Mouse (Mus musculus): ENCODE data around the gene Rexo4. TPM values are rescaled to one million over a fixed set of nuclear protein-coding genes. Genes with fewer than 3 reads are reported as not detected.
A peak's percentile ranks its signal among the peaks of the same experiment; 100 is the strongest.

The Rexo4 gene
- polyA plus RNA-seq, 1 experiment from 2014 or later: 51.4 TPM

DNA sequence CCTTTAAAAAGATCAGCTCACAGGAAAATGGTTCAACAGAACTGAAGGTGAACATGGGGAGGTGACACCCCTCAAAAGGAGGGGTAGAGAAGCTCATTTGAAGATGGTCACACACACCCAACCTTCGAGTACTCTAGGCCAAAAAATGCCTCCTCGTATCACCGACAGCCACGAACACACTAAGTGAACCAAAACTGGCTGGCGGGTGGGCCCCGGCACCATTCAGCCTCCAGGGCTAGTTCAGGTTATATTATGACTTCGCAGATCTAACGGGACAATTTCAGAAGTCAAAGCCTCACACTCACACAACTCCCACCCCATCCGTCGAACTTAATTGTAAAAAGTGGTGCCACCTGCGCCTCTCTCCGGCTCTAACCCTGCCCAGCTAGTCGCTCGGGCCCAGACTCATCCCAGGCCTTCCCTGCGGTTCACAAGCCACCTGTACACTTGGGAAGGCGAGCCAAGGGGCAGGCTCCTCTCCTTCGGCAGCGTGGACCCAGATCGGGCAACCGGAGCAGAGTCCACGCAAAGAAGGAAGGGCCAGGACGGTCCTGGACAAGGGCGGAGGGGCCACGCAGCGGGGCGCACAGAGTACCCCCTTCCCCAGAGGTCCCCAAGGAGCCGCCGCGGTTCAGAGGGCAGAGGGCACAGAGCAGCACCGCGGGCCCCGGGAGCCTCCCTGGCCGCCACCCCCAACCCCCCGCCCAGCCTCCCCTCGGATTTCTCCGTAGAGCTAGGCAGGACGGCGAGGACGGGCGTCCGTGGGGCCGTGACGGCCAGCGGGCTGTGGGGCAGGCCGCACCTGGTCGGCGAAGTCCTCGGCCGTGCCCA is 31.5 kb downstream of the Rexo4 start:
- 3% methylated on average over 38 of the region's 49 CpGs for WGBS
- ATAC-seq (ENCODE audit: low FRiP score): no peak
- peaks cover 8% of the 10 kb centered on the region for H3K4me1 ChIP-seq (ENCODE audit: control insufficient read depth, insufficient read depth, low read length)

DNA sequence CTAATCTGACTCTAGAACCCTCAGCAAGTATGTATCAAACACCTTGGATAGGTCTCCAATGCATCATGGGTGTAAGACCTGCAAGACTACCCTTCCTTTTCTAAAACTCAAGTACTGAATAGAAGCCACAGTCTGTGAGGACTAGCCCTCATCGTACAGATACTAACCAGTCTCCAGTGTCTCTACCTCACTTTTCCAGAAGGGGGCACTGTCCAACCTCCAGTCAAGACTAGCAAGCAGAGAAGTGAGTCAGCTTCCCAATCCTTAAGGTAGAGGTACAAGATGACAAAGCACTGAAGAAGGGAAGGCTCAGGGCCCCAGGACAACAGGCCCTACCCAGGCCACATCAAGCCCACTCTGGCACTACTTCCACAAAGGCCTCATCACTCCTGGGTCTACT is 33.8 kb downstream of the Rexo4 start:
- Histone ChIP-seq H3K9ac (ENCODE audit: low read length) (no peak overlapping the region), H3K36me3 (ENCODE audit: control insufficient read depth, insufficient read depth, low read length) (peaks cover 7% of the 10 kb centered on the region), H3K4me1 (ENCODE audit: control insufficient read depth, insufficient read depth, low read length) (peaks cover 8% of the 10 kb centered on the region), H3K27ac (ENCODE audit: low read depth, low read length) (no peak overlapping the region), H3K4me2 (no peak overlapping the region), H3K9me3 (ENCODE audit: control insufficient read depth, low read length) (no peaks in the 10 kb centered on the region), H3K27me3 (ENCODE audit: control insufficient read depth, insufficient read depth, low read length) (no peaks in the 10 kb centered on the region), H3K4me3 (ENCODE audit: low read depth, low read length) (no peak overlapping the region)
- ATAC-seq (ENCODE audit: low FRiP score) (no peak), DNase-seq (ENCODE audit: low spot score, missing footprints) (peak; percentile 93)
- WGBS: 56% methylated on average over 1 of the region's 1 CpGs

More for the DNA sequence above, 31.5 kb downstream of the Rexo4 start:
- Histone ChIP-seq H3K36me3 (ENCODE audit: control insufficient read depth, insufficient read depth, low read length) (no peaks in the 10 kb centered on the region), H3K27me3 (ENCODE audit: control insufficient read depth, insufficient read depth, low read length) (no peaks in the 10 kb centered on the region), H3K9ac (ENCODE audit: low read length) (peak overlapping the region; percentile 97), H3K4me2 (peak overlapping the region; percentile 86), H3K27ac (ENCODE audit: low read depth, low read length) (peak overlapping the region; percentile 68), H3K9me3 (ENCODE audit: control insufficient read depth, low read length) (no peaks in the 10 kb centered on the region), H3K4me3 (ENCODE audit: low read depth, low read length) (peak overlapping the region; percentile 97)
- DNase-seq (ENCODE audit: low spot score, missing footprints): peak; percentile 86

DNA sequence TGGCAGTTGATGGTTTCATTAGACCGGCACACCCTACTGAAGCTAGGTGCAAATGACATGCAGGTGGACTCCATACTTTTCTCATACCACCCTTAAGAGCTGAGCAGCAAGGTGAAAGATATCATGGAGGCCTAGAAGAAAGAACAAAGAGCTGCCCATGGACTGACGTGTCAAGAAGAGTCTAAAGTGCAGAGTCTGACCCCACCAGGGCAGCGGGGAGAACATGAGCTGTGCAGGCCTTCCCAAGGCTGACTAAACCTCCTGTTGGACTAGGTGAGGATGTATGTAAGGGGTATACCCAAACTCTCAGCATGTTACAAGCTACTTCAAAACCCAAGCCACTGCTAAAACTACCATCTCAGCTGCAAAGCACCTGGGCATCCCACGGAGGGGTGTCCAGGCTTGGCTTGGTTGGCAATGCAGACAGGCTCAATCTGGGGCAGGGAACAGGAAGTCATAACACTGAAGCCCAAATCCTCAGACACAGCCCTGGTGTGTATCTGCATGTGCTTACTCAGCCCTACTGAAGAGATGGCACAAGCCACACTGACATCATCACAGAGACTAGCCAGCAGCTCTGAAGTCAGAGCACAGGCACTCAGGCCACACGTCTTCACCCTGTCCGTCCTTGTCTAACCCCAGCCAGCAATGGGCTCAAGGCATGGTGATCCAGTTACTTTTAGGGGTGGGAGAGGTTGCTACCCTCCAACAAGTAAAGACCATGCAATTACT is 36.3 kb downstream of the Rexo4 start:
- Histone ChIP-seq H3K4me2 (no peak overlapping the region), H3K9ac (ENCODE audit: low read length) (no peak overlapping the region; the same call in 1 of the 2 replicates), H3K36me3 (ENCODE audit: control insufficient read depth, insufficient read depth, low read length) (peaks cover 28% of the 10 kb centered on the region), H3K27ac (ENCODE audit: low read depth, low read length) (no peak overlapping the region), H3K27me3 (ENCODE audit: control insufficient read depth, insufficient read depth, low read length) (no peaks in the 10 kb centered on the region), H3K4me3 (ENCODE audit: low read depth, low read length) (no peak overlapping the region), H3K4me1 (ENCODE audit: control insufficient read depth, insufficient read depth, low read length) (peaks cover 8% of the 10 kb centered on the region), H3K9me3 (ENCODE audit: control insufficient read depth, low read length) (no peaks in the 10 kb centered on the region)
- WGBS: 93% methylated on average over 6 of the region's 6 CpGs
- no peak for DNase-seq (ENCODE audit: low spot score, missing footprints)
- ATAC-seq (ENCODE audit: low FRiP score): no peak

DNA sequence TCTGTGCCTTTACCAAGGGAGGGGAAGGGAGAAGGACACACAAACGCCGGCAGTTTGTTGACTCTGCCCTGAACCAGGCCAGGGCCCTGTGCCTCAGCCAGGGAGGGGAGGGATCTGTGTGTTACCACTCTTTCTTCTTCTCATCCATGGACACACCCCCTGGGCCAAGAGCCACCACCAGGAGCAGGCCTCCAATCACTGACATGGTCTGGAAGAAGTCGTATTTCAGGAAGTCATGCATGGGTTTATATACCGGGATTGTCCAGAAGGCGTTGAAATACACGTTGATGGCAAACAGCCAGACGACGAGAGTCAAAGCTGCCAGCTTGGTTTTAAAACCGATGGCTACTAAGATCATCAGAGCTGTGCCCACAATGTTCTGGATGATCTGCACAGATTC is 42.4 kb downstream of the Rexo4 start:
- ATAC-seq (ENCODE audit: low FRiP score) (no peak), DNase-seq (ENCODE audit: low spot score, missing footprints) (no peak)
- Histone ChIP-seq H3K4me3 (ENCODE audit: low read depth, low read length) (no peak overlapping the region), H3K4me2 (no peak overlapping the region), H3K9ac (ENCODE audit: low read length) (no peak overlapping the region), H3K4me1 (ENCODE audit: control insufficient read depth, insufficient read depth, low read length) (peaks cover 8% of the 10 kb centered on the region), H3K27me3 (ENCODE audit: control insufficient read depth, insufficient read depth, low read length) (no peaks in the 10 kb centered on the region), H3K9me3 (ENCODE audit: control insufficient read depth, low read length) (no peaks in the 10 kb centered on the region), H3K36me3 (ENCODE audit: control insufficient read depth, insufficient read depth, low read length) (peaks cover 49% of the 10 kb centered on the region), H3K27ac (ENCODE audit: low read depth, low read length) (no peak overlapping the region)
- WGBS: 91% methylated on average over 9 of the region's 9 CpGs

DNA sequence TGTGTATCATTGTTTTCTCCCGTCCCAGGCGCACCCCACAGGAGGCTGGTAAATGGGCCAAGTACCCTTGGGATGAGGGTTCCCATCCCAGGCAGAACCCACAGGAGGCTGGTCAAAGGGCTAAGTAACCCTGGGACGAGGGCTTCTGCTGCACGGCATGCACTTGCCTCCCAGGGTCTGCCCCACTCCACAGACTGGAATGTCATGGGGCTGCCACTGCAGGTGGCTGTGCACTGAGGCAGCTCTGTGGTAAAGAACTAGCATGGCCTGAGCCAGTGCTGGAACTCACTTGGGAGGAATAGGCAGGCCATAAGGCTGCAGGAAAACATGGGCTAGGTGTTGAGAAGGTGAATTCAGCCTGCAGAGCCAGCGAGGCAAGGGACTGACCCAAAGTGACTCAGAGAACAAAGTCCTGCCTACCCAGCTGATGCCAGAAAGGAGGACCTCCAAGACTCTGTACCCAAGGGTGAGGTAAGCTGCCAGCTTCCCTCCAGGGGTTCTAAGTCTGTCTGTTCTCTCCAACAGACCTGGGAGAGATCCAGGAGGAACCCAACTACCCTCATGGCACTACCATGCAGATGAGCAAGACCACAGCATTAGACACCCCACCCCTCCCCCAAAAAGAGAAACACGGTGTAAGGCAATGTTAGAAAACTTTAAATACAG is 43.9 kb downstream of the Rexo4 start:
- H3K36me3 ChIP-seq (ENCODE audit: control insufficient read depth, insufficient read depth, low read length): peaks cover 41% of the 10 kb centered on the region

GRCm38 (mm10) chr2:26919684-26920083 is 44.5 kb downstream of the Rexo4 start:
- H3K27ac ChIP-seq (ENCODE audit: low read depth, low read length): no peak overlapping the region
- H3K4me3 ChIP-seq (ENCODE audit: low read depth, low read length): no peak overlapping the region
- H3K9me3 ChIP-seq (ENCODE audit: control insufficient read depth, low read length): no peaks in the 10 kb centered on the region
- no peaks in the 10 kb centered on the region for H3K27me3 ChIP-seq (ENCODE audit: control insufficient read depth, insufficient read depth, low read length)
- peaks cover 18% of the 10 kb centered on the region for H3K4me1 ChIP-seq (ENCODE audit: control insufficient read depth, insufficient read depth, low read length)
- H3K36me3 ChIP-seq (ENCODE audit: control insufficient read depth, insufficient read depth, low read length): peaks cover 35% of the 10 kb centered on the region
- DNase-seq (ENCODE audit: low spot score, missing footprints) (no peak), ATAC-seq (ENCODE audit: low FRiP score) (no peak)
- H3K4me2 ChIP-seq: no peak overlapping the region
- WGBS: 92% methylated on average over 3 of the region's 3 CpGs
- H3K9ac ChIP-seq (ENCODE audit: low read length): no peak overlapping the region

More for the DNA sequence above, 43.9 kb downstream of the Rexo4 start:
- no peaks in the 10 kb centered on the region for H3K27me3 ChIP-seq (ENCODE audit: control insufficient read depth, insufficient read depth, low read length)
- H3K9me3 ChIP-seq (ENCODE audit: control insufficient read depth, low read length): no peaks in the 10 kb centered on the region
- no peak for DNase-seq (ENCODE audit: low spot score, missing footprints)
- no peak overlapping the region for H3K4me2 ChIP-seq
- H3K27ac ChIP-seq (ENCODE audit: low read depth, low read length): no peak overlapping the region
- ATAC-seq (ENCODE audit: low FRiP score): no peak
- no peak overlapping the region for H3K9ac ChIP-seq (ENCODE audit: low read length)
- 83% methylated on average over 6 of the region's 6 CpGs for WGBS
- H3K4me3 ChIP-seq (ENCODE audit: low read depth, low read length): no peak overlapping the region
- peaks cover 16% of the 10 kb centered on the region for H3K4me1 ChIP-seq (ENCODE audit: control insufficient read depth, insufficient read depth, low read length)

DNA sequence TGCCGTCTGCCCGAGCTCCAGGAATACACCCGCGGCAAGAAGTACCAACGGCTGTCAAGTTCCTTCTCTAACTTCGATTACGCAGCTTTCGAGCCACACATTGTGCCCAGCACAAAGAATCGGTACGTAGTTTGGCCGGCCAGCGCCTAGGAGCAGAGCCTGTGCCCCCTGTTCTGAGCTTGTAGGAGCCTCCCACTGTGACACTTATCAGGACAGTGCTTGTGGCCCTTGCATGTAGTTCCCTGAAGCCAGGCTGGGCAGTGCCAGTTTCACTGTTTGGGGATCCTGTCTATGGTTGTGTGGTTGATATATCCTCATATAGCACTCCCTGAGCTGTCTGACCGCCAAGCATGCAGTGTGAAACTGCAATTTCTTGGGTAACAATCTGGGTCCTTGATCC is 47.4 kb downstream of the Rexo4 start:
- ATAC-seq (ENCODE audit: low FRiP score): peak; percentile 23; the same call in 1 of the 2 replicates
- Histone ChIP-seq H3K4me1 (ENCODE audit: control insufficient read depth, insufficient read depth, low read length) (peaks cover 27% of the 10 kb centered on the region), H3K9ac (ENCODE audit: low read length) (peak overlapping the region; percentile 79), H3K36me3 (ENCODE audit: control insufficient read depth, insufficient read depth, low read length) (peaks cover 40% of the 10 kb centered on the region), H3K4me2 (peak overlapping the region; percentile 98), H3K27me3 (ENCODE audit: control insufficient read depth, insufficient read depth, low read length) (no peaks in the 10 kb centered on the region), H3K9me3 (ENCODE audit: control insufficient read depth, low read length) (no peaks in the 10 kb centered on the region), H3K27ac (ENCODE audit: low read depth, low read length) (no peak overlapping the region), H3K4me3 (ENCODE audit: low read depth, low read length) (peak overlapping the region; percentile 72)
- no peak for DNase-seq (ENCODE audit: low spot score, missing footprints)
- WGBS: 2% methylated on average over 13 of the region's 13 CpGs

DNA sequence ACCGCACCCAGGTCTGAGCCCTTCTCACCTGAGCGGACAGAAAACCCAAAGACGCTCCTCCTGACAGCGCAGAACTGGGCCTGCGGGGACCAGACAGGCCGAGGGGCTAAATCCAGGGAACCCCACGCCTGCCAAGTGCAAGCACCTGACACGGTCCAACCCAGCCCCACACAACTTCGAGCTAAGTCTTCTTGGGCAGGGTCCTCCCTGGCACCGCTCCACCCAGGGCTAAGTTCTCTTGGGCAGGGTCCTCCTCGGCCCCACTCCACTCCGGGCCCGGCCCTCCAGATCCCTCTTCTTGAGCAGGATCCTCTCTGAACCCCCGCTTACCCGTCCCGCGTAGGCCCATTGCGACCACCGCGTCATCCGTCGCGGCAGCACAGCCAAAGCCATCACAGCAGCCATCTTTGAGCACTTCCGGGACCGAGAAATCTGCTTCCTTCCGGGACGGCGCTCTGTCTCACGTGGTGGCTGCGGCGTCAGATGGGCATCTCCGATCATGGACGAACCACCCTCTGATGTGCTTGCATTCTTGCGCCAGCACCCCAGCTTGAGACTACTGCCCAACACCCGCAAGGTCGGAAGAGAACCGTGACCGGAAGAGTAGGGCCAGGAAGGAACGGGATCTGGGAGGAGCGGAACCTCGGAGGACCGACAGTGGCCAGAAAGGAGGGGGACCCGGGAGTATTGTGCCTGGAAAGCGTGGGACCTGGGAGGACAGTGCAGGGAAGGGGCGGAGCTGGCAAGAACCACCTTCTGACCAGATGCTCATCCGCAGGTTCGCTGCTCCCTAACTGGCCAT is 48.1 kb downstream of the Rexo4 start, which contains the start of the genes Surf2 and Surf1:
Gene Surf2, plus strand, starts transcription at position 441 of the 802 bp plus-strand sequence.
Gene Surf1, minus strand, starts transcription at position 604 of the 802 bp plus-strand sequence.
- WGBS: 2% methylated on average over 47 of the region's 47 CpGs
- peak; percentile 75 for ATAC-seq (ENCODE audit: low FRiP score)
- Histone ChIP-seq H3K27ac (ENCODE audit: low read depth, low read length) (0 out of 2 replicates have a peak within 1 kb of the TSS, but pooled peaks have one; percentile 5), H3K4me1 (ENCODE audit: control insufficient read depth, insufficient read depth, low read length) (peaks cover 29% of the 10 kb centered on the region), H3K4me3 (ENCODE audit: low read depth, low read length) (peak within 1 kb of the TSS; percentile 72), H3K9me3 (ENCODE audit: control insufficient read depth, low read length) (no peaks in the 10 kb centered on the region), H3K4me2 (peak within 1 kb of the TSS; percentile 98), H3K27me3 (ENCODE audit: control insufficient read depth, insufficient read depth, low read length) (no peaks in the 10 kb centered on the region), H3K36me3 (ENCODE audit: control insufficient read depth, insufficient read depth, low read length) (peaks cover 36% of the 10 kb centered on the region), H3K9ac (ENCODE audit: low read length) (peak within 1 kb of the TSS; percentile 79)
- peak; percentile 95 for DNase-seq (ENCODE audit: low spot score, missing footprints)

Measured in midbrain, embryonic 11.5 days (tissue).